Mouse (Mus musculus): ENCODE measurements around the gene Tubg1. TPM values are rescaled to one million over a fixed set of nuclear protein-coding genes. Genes with fewer than 3 reads are reported as not detected.
A peak's percentile ranks its signal among the peaks of the same experiment; 100 is the strongest.

The Tubg1 gene
- 48.4 and 56.7 TPM in 2 replicates for polyA plus RNA-seq (2015; fragmentation: Nextera tagmentation; extraction: Ambion mirVana)

- ATAC-seq (replicated peaks; ENCODE audit: low FRiP score, low read depth) (peak; percentile 91), DNase-seq (ENCODE audit: low spot score) (peak; percentile 99)
- peak within 1 kb of the TSS; percentile 92 for H3K4me2 ChIP-seq (ENCODE audit: low read length)
- H3K4me1 ChIP-seq (replicated peaks; ENCODE audit: insufficient read depth, low read length): peaks cover 16% of the 10 kb centered on the region; the same call in 1 of the 2 replicates
- WGBS: under 1% methylated on average over 61 of the region's 61 CpGs
- peaks cover 8% of the 10 kb centered on the region; the same call in 1 of the 2 replicates for H3K36me3 ChIP-seq (ENCODE audit: insufficient read depth, low read length)
- no peaks in the 10 kb centered on the region for H3K27me3 ChIP-seq (ENCODE audit: insufficient read depth, low read length)
- peak within 1 kb of the TSS; percentile 89 for H3K27ac ChIP-seq
- H3K9me3 ChIP-seq (replicated peaks; ENCODE audit: low read length): no peaks in the 10 kb centered on the region
- H3K9ac ChIP-seq (ENCODE audit: low read depth, low read length): peak within 1 kb of the TSS; percentile 90
- peak within 1 kb of the TSS; percentile 81 for H3K4me3 ChIP-seq (replicated peaks; ENCODE audit: low read depth, low read length)
- TF ChIP-seq CTCF (IDR thresholded peaks at IDR 0.05; ENCODE audit: low read depth): no peak
These were observed at the start of gene Tubg1, which contains the start of gene Retreg3 for GRCm38 (mm10) chr11:101119761-101120544. Gene Tubg1 (plus strand): TSS chr11:101119938. Gene Retreg3 (minus strand): TSS chr11:101119893.

GRCm38 (mm10) chr11:101070189-101070527 is 49.6 kb upstream of the Tubg1 start:
- peak overlapping the region; percentile 70 for H3K9ac ChIP-seq (ENCODE audit: low read depth, low read length)
- TF ChIP-seq CTCF (IDR thresholded peaks at IDR 0.05; ENCODE audit: low read depth): no peak
- no peak overlapping the region for H3K27ac ChIP-seq
- under 1% methylated on average over 36 of the region's 36 CpGs for WGBS
- DNase-seq (ENCODE audit: low spot score): no peak
- peak overlapping the region; percentile 95 for H3K4me2 ChIP-seq (ENCODE audit: low read length)
- peaks cover 5% of the 10 kb centered on the region for H3K4me1 ChIP-seq (replicated peaks; ENCODE audit: insufficient read depth, low read length)
- no peaks in the 10 kb centered on the region for H3K27me3 ChIP-seq (ENCODE audit: insufficient read depth, low read length)
- peak overlapping the region; percentile 59 for H3K4me3 ChIP-seq (replicated peaks; ENCODE audit: low read depth, low read length)
- no peaks in the 10 kb centered on the region for H3K36me3 ChIP-seq (ENCODE audit: insufficient read depth, low read length)
- no peaks in the 10 kb centered on the region for H3K9me3 ChIP-seq (replicated peaks; ENCODE audit: low read length)
- peak; percentile 23; the same call in 1 of the 2 replicates for ATAC-seq (replicated peaks; ENCODE audit: low FRiP score, low read depth)

GRCm38 (mm10) chr11:101070987-101071386 is 48.8 kb upstream of the Tubg1 start:
- peak overlapping the region; percentile 95; the same call in 1 of the 2 replicates for H3K4me2 ChIP-seq (ENCODE audit: low read length)
- H3K27ac ChIP-seq: no peak overlapping the region
- DNase-seq (ENCODE audit: low spot score) (no peak), ATAC-seq (replicated peaks; ENCODE audit: low FRiP score, low read depth) (no peak)
- WGBS: 76% methylated on average over 6 of the region's 6 CpGs
- peaks cover 5% of the 10 kb centered on the region for H3K4me1 ChIP-seq (replicated peaks; ENCODE audit: insufficient read depth, low read length)
- H3K9ac ChIP-seq (ENCODE audit: low read depth, low read length): 0 out of 2 replicates have a peak overlapping the region, but pooled peaks have one; percentile 13
- TF ChIP-seq CTCF (IDR thresholded peaks at IDR 0.05; ENCODE audit: low read depth): no peak
- no peaks in the 10 kb centered on the region for H3K36me3 ChIP-seq (ENCODE audit: insufficient read depth, low read length)
- H3K9me3 ChIP-seq (replicated peaks; ENCODE audit: low read length): no peaks in the 10 kb centered on the region
- H3K4me3 ChIP-seq (replicated peaks; ENCODE audit: low read depth, low read length): no peak overlapping the region
- no peaks in the 10 kb centered on the region for H3K27me3 ChIP-seq (ENCODE audit: insufficient read depth, low read length)

- DNase-seq (ENCODE audit: low spot score) (no peak), ATAC-seq (replicated peaks; ENCODE audit: low FRiP score, low read depth) (no peak)
- no peak overlapping the region for H3K4me2 ChIP-seq (ENCODE audit: low read length)
- H3K27me3 ChIP-seq (ENCODE audit: insufficient read depth, low read length): no peaks in the 10 kb centered on the region
- no peak overlapping the region for H3K27ac ChIP-seq
- H3K4me3 ChIP-seq (replicated peaks; ENCODE audit: low read depth, low read length): no peak overlapping the region
- H3K9me3 ChIP-seq (replicated peaks; ENCODE audit: low read length): no peaks in the 10 kb centered on the region
- H3K36me3 ChIP-seq (ENCODE audit: insufficient read depth, low read length): no peaks in the 10 kb centered on the region
- no peak for TF ChIP-seq CTCF (IDR thresholded peaks at IDR 0.05; ENCODE audit: low read depth)
- peaks cover 5% of the 10 kb centered on the region for H3K4me1 ChIP-seq (replicated peaks; ENCODE audit: insufficient read depth, low read length)
- no peak overlapping the region for H3K9ac ChIP-seq (ENCODE audit: low read depth, low read length)
- 67% methylated on average over 14 of the region's 14 CpGs for WGBS
These were observed 47.8 kb upstream of the Tubg1 start for GRCm38 (mm10) chr11:101071810-101072428.

GRCm38 (mm10) chr11:101078121-101078520 is 41.6 kb upstream of the Tubg1 start, which contains the start of gene Hsd17b1:
Gene Hsd17b1 (plus strand): TSS chr11:101078411.
- H3K36me3 ChIP-seq (ENCODE audit: insufficient read depth, low read length): no peaks in the 10 kb centered on the region
- DNase-seq (ENCODE audit: low spot score): no peak
- peaks cover 12% of the 10 kb centered on the region; the same call in 1 of the 2 replicates for H3K4me1 ChIP-seq (replicated peaks; ENCODE audit: insufficient read depth, low read length)
- H3K4me2 ChIP-seq (ENCODE audit: low read length): peak within 1 kb of the TSS; percentile 40; the same call in 1 of the 2 replicates
- H3K9me3 ChIP-seq (replicated peaks; ENCODE audit: low read length): no peaks in the 10 kb centered on the region
- no peak within 1 kb of the TSS for H3K4me3 ChIP-seq (replicated peaks; ENCODE audit: low read depth, low read length)
- no peak for ATAC-seq (replicated peaks; ENCODE audit: low FRiP score, low read depth)
- no peak within 1 kb of the TSS for H3K9ac ChIP-seq (ENCODE audit: low read depth, low read length)
- no peak within 1 kb of the TSS for H3K27ac ChIP-seq
- no peak for TF ChIP-seq CTCF (IDR thresholded peaks at IDR 0.05; ENCODE audit: low read depth)
- peaks cover 27% of the 10 kb centered on the region for H3K27me3 ChIP-seq (ENCODE audit: insufficient read depth, low read length)
- WGBS: 71% methylated on average over 9 of the region's 9 CpGs

GRCm38 (mm10) chr11:101079746-101080145 is 40.0 kb upstream of the Tubg1 start:
- Histone ChIP-seq H3K4me3 (replicated peaks; ENCODE audit: low read depth, low read length) (peak overlapping the region; percentile 2; the same call in 1 of the 2 replicates), H3K27ac (no peak overlapping the region), H3K4me1 (replicated peaks; ENCODE audit: insufficient read depth, low read length) (peaks cover 19% of the 10 kb centered on the region), H3K9ac (ENCODE audit: low read depth, low read length) (peak overlapping the region; percentile 23; the same call in 1 of the 2 replicates), H3K4me2 (ENCODE audit: low read length) (peak overlapping the region; percentile 40), H3K27me3 (ENCODE audit: insufficient read depth, low read length) (peaks cover 27% of the 10 kb centered on the region), H3K9me3 (replicated peaks; ENCODE audit: low read length) (no peaks in the 10 kb centered on the region), H3K36me3 (ENCODE audit: insufficient read depth, low read length) (peaks cover 5% of the 10 kb centered on the region; the same call in 1 of the 2 replicates)
- DNase-seq (ENCODE audit: low spot score): peak; percentile 13
- no peak for TF ChIP-seq CTCF (IDR thresholded peaks at IDR 0.05; ENCODE audit: low read depth)
- 6% methylated on average over 27 of the region's 27 CpGs for WGBS
- ATAC-seq (replicated peaks; ENCODE audit: low FRiP score, low read depth): no peak
